Mouse (Mus musculus) forebrain, embryonic 12.5 days (tissue): ENCODE results near the gene Cntfr. TPM values are rescaled to one million over a fixed set of nuclear protein-coding genes. Genes with fewer than 3 reads are reported as not detected.
"Not testable (repeated sequence)": the region's sequence is repeated elsewhere in the genome, so short reads cannot be mapped to it uniquely, and the experiment has no call there.

Experiments
- ATAC-seq: fragments of 200-750 bp; cut with Nextera tagmentation; 2 replicates; pipeline ENCODE4 v1.8.0; 2017; ENCODE audit warnings: moderate TSS enrichment; ENCODE audit not compliant: low FRiP score
- H3K27ac ChIP-seq: fragments of 300-500 bp; sonication (generic); 2 replicates; pipeline ENCODE4 v1.5.1; 2016; ENCODE audit warnings: mild to moderate bottlenecking
- H3K27me3 ChIP-seq: fragments of 300-500 bp; sonication (generic); 2 replicates; pipeline ENCODE4 v1.6.1; 2016; ENCODE audit warnings: mild to moderate bottlenecking
- H3K36me3 ChIP-seq: fragments of 300-500 bp; sonication (generic); replicated peaks from 2 replicates; pipeline ENCODE4 v1.6.1; 2016; ENCODE audit warnings: mild to moderate bottlenecking
- H3K4me1 ChIP-seq: fragments of 300-500 bp; sonication (generic); 2 replicates; pipeline ENCODE4 v1.6.1; 2016
- H3K4me2 ChIP-seq: fragments of 300-500 bp; sonication (generic); 2 replicates; pipeline ENCODE4 v1.6.1; 2016; ENCODE audit warnings: mild to moderate bottlenecking, moderate library complexity
- H3K4me3 ChIP-seq: fragments of 300-500 bp; sonication (generic); replicated peaks from 2 replicates; pipeline ENCODE4 v1.5.1; 2016; ENCODE audit warnings: mild to moderate bottlenecking
- H3K9ac ChIP-seq: fragments of 300-500 bp; sonication (generic); 2 replicates; pipeline ENCODE4 v1.6.1; 2016; ENCODE audit warnings: mild to moderate bottlenecking
- H3K9me3 ChIP-seq: fragments of 300-500 bp; sonication (generic); 2 replicates; pipeline ENCODE4 v1.6.1; 2016
- WGBS: fragments of 180-500 bp; shearing (Covaris S2); methylation state at CpG from one replicate; pipeline ENCODE4 v1.1.7; 2016; 5-methylcytosine and 5-hydroxymethylcytosine counted together
- polyA plus RNA-seq: library from polyadenylated mRNA; unstranded; fragments of >200 nt; fragmentation: Nextera tagmentation; extraction: Ambion mirVana; gene quantifications from 2 replicates; pipeline ENCODE4 v1.2.1, GENCODE M21; 2016

Gene Cntfr
- polyA plus RNA-seq, 1 experiment from 2014 or later, result 21.9 TPM

DNA sequence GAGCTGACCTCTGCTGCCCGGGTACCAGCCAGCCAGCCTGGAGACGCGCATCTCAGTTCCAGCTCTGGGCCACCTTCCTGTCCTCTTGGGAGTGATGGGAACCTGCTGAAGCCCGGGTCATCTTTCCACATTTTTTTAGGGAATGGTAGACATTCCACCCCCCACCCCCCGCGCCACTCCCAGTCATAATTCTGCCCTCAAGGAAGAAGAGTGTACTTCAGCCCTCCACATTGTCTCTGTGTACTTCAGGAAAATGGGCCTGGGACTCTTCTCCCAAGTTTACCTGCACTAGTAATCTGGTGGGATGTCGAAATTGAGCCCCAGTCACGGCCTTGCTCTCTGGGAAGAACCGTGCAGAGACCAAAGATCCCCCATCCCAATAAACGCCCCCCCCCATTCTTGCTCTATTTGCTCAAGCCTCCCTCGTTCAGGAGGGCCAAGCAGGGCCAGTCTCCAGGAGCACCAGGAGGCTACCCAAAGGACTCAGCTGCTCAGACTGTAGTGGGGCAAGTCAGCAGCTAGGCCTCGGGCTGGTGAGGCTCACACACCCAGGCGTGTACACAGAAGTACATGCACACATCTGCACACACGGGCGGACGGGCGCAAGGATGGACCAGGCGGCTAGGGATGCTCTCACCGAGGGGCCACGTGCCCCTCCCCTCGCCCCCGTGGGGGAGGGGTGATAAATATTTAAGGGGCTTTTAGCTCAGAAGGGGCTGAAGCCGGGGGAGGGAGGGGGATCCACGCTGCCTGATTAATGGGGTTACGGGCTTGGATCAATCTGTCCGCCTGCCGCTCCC lies 12.6 kb downstream of the Cntfr start:
- H3K9me3 ChIP-seq, H3K9ac ChIP-seq, H3K36me3 ChIP-seq, H3K27me3 ChIP-seq, H3K4me3 ChIP-seq: not testable (repeated sequence)
- peaks cover 62% of the 10 kb centered on the region for H3K4me1 ChIP-seq
- H3K27ac ChIP-seq, result peak overlapping the region; percentile 92
- H3K4me2 ChIP-seq, result peak overlapping the region; percentile 40
- peak; percentile 56 for ATAC-seq
- WGBS, result under 1% methylated on average over 21 of the region's 27 CpGs

DNA sequence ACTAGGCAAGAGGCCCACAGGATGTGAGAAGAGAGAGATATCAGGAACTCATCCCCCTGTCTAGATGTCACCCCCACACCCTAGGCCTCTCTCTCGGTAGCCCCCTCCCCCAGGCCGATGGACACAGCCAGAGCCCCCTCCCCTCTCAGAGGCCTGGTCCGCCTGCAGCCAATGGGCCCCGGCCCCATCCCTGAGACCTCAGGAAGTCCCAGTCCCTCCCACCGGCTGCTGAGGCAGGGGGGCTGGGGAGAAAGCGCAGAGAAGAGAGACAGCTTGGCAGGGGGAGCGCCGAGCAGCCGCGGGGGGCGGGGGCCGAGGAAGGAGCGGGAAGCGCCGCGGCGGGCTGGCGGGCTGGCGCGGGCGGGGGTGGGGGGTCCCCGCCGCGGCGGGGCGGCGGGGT lies 13.6 kb downstream of the Cntfr start:
- H3K27me3 ChIP-seq, H3K9ac ChIP-seq, H3K9me3 ChIP-seq: not testable (repeated sequence)
- H3K4me1 ChIP-seq, result peaks cover 66% of the 10 kb centered on the region
- peak overlapping the region; percentile 23; the same call in 1 of the 2 replicates for H3K4me3 ChIP-seq
- peak overlapping the region; percentile 46 for H3K4me2 ChIP-seq
- H3K36me3 ChIP-seq, result peaks cover 11% of the 10 kb centered on the region
- peak; percentile 39 for ATAC-seq
- 4% methylated on average over 9 of the region's 27 CpGs for WGBS
- peak overlapping the region; percentile 70; the same call in 1 of the 2 replicates for H3K27ac ChIP-seq

DNA sequence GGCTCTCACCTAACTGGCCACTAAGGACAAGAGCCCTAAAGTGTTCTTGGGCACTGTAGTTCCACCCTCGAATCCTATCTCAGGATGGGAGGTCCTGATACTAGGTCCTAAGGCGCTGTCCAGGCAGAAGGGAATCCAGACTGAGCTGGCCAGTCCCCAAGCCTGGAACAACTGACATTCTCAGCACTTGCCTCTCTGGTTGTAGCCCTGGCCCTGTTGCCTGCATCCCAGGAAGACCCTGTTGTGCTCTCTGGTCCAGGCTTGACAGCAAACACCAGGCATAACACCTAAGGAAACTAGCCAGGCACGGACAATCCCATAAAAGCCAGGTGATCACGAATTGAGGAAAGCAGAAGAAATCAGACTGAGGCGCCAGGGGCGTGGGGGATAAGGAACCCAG lies 14.1 kb downstream of the Cntfr start:
- Histone ChIP-seq H3K9ac (peak overlapping the region; percentile 48; the same call in 1 of the 2 replicates), H3K9me3 (no peaks in the 10 kb centered on the region), H3K4me3 (no peak overlapping the region), H3K27ac (peak overlapping the region; percentile 80), H3K4me2 (peak overlapping the region; percentile 46), H3K4me1 (peaks cover 70% of the 10 kb centered on the region), H3K27me3 (no peaks in the 10 kb centered on the region), H3K36me3 (peaks cover 11% of the 10 kb centered on the region)
- 19% methylated on average over 6 of the region's 6 CpGs for WGBS
- no peak for ATAC-seq

GRCm38 (mm10) chr4:41681947-41682346 lies 14.9 kb downstream of the Cntfr start:
- 73% methylated on average over 10 of the region's 10 CpGs for WGBS
- Histone ChIP-seq H3K4me2 (peak overlapping the region; percentile 46; the same call in 1 of the 2 replicates), H3K4me1 (peaks cover 72% of the 10 kb centered on the region), H3K36me3 (peaks cover 11% of the 10 kb centered on the region), H3K9me3 (no peaks in the 10 kb centered on the region), H3K27ac (peak overlapping the region; percentile 80), H3K27me3 (0 out of 2 replicates have a peak, but pooled peaks cover 1% of the 10 kb centered on the region), H3K4me3 (no peak overlapping the region), H3K9ac (0 out of 2 replicates have a peak overlapping the region, but pooled peaks have one; percentile 48)
- ATAC-seq, result no peak

DNA sequence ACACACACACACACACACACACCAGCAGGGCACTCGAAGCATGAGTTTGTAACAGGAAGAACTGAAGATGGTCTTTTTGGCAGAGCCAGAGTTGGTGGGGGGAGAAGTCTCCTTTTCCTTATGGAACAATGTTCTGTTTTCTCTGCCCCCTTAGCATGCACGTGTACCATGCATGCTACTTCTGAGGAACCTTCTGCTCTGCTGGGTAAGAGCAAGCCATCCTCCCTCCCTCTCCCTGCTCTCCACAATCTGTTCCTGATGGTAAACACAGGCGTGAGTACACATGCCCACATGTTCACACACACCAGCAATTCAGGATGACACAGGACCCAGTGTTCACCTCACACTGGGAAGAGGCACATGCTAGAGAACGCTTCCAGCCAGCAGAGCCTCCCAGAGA lies 15.7 kb downstream of the Cntfr start:
- Histone ChIP-seq H3K27me3 (peaks cover 9% of the 10 kb centered on the region; the same call in 1 of the 2 replicates), H3K36me3 (peaks cover 11% of the 10 kb centered on the region), H3K9ac (0 out of 2 replicates have a peak overlapping the region, but pooled peaks have one; percentile 25), H3K9me3 (no peaks in the 10 kb centered on the region), H3K4me2 (no peak overlapping the region), H3K27ac (peak overlapping the region; percentile 42; the same call in 1 of the 2 replicates), H3K4me1 (peaks cover 73% of the 10 kb centered on the region), H3K4me3 (no peak overlapping the region)
- ATAC-seq, result no peak
- 63% methylated on average over 4 of the region's 4 CpGs for WGBS

GRCm38 (mm10) chr4:41679291-41679690 lies 17.6 kb downstream of the Cntfr start:
- 39% methylated on average over 2 of the region's 2 CpGs for WGBS
- no peak overlapping the region for H3K4me3 ChIP-seq
- ATAC-seq, result no peak; the same call in 1 of the 2 replicates
- peaks cover 86% of the 10 kb centered on the region for H3K4me1 ChIP-seq
- peak overlapping the region; percentile 38; the same call in 1 of the 2 replicates for H3K9ac ChIP-seq
- H3K4me2 ChIP-seq, result no peak overlapping the region
- no peaks in the 10 kb centered on the region for H3K9me3 ChIP-seq
- H3K27ac ChIP-seq, result peak overlapping the region; percentile 79
- peaks cover 11% of the 10 kb centered on the region for H3K36me3 ChIP-seq
- peaks cover 11% of the 10 kb centered on the region; the same call in 1 of the 2 replicates for H3K27me3 ChIP-seq

GRCm38 (mm10) chr4:41678863-41679262 lies 18.0 kb downstream of the Cntfr start:
- Histone ChIP-seq H3K9me3 (no peaks in the 10 kb centered on the region), H3K4me3 (no peak overlapping the region), H3K36me3 (peaks cover 11% of the 10 kb centered on the region), H3K27me3 (peaks cover 11% of the 10 kb centered on the region; the same call in 1 of the 2 replicates), H3K4me1 (peaks cover 86% of the 10 kb centered on the region), H3K9ac (no peak overlapping the region), H3K27ac (peak overlapping the region; percentile 79), H3K4me2 (no peak overlapping the region)
- WGBS, result 80% methylated on average over 6 of the region's 6 CpGs
- no peak for ATAC-seq

GRCm38 (mm10) chr4:41677006-41677629 lies 19.8 kb downstream of the Cntfr start:
- peak; percentile 70 for ATAC-seq
- Histone ChIP-seq H3K9me3 (no peaks in the 10 kb centered on the region), H3K9ac (peak overlapping the region; percentile 25), H3K4me3 (no peak overlapping the region), H3K27me3 (peaks cover 11% of the 10 kb centered on the region; the same call in 1 of the 2 replicates), H3K4me2 (peak overlapping the region; percentile 11; the same call in 1 of the 2 replicates), H3K4me1 (peaks cover 95% of the 10 kb centered on the region), H3K36me3 (peaks cover 11% of the 10 kb centered on the region), H3K27ac (peak overlapping the region; percentile 47)
- 43% methylated on average over 13 of the region's 13 CpGs for WGBS

DNA sequence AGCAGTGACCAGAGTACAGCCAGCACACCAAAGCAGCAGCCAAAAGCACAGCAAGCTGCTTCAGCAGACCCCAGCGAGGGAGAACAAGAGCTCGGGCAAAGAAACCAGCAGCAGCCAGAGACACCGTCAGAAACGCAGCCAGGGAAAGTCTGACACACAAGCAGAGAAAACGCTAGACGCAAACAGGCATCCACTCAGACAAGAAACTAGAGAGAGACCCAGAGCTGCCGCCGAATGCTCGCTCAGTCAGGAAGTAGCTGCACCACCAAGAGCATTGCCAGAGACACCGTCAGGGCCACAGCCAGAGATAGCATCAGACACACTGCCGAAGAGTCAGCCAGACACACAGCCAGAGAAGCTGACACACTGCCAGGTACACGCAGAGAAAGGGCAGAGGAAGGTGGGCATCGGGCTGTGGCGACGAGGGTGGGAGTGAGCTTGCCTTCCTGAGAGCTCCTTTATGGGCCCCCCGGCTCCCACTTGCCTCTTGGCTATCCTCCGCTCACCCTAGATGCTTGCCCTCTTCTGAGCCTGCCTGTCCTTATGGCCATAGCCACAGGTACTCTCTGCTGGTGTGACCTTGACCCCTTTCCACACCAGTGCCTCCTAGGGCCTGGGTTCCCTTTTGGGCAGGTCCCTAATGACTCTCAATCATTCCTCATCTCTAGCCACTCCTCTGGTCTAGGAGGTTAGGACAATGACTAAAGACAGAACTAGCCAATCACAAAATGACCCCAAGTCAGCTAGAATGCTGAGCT lies 20.5 kb downstream of the Cntfr start:
- WGBS, result 58% methylated on average over 17 of the region's 17 CpGs
- no peaks in the 10 kb centered on the region for H3K9me3 ChIP-seq
- 0 out of 2 replicates have a peak overlapping the region, but pooled peaks have one; percentile 11 for H3K4me2 ChIP-seq
- H3K36me3 ChIP-seq, result peaks cover 11% of the 10 kb centered on the region
- H3K4me1 ChIP-seq, result peaks cover 97% of the 10 kb centered on the region
- no peak for ATAC-seq
- peak overlapping the region; percentile 25; the same call in 1 of the 2 replicates for H3K9ac ChIP-seq
- no peak overlapping the region for H3K4me3 ChIP-seq
- peaks cover 11% of the 10 kb centered on the region; the same call in 1 of the 2 replicates for H3K27me3 ChIP-seq
- H3K27ac ChIP-seq, result peak overlapping the region; percentile 65

GRCm38 (mm10) chr4:41673186-41673585 lies 23.7 kb downstream of the Cntfr start:
- no peak overlapping the region for H3K4me3 ChIP-seq
- peaks cover 20% of the 10 kb centered on the region for H3K36me3 ChIP-seq
- H3K4me2 ChIP-seq, result peak overlapping the region; percentile 38
- peaks cover 11% of the 10 kb centered on the region; the same call in 1 of the 2 replicates for H3K27me3 ChIP-seq
- no peak for ATAC-seq
- 42% methylated on average over 19 of the region's 19 CpGs for WGBS
- H3K4me1 ChIP-seq, result peaks cover 82% of the 10 kb centered on the region
- no peaks in the 10 kb centered on the region for H3K9me3 ChIP-seq
- peak overlapping the region; percentile 48; the same call in 1 of the 2 replicates for H3K9ac ChIP-seq
- H3K27ac ChIP-seq, result peak overlapping the region; percentile 94

- peaks cover 11% of the 10 kb centered on the region; the same call in 1 of the 2 replicates for H3K27me3 ChIP-seq
- H3K4me3 ChIP-seq, result peak overlapping the region; percentile 1; the same call in 1 of the 2 replicates
- peak overlapping the region; percentile 48 for H3K9ac ChIP-seq
- no peaks in the 10 kb centered on the region for H3K9me3 ChIP-seq
- peaks cover 26% of the 10 kb centered on the region for H3K36me3 ChIP-seq
- peaks cover 75% of the 10 kb centered on the region for H3K4me1 ChIP-seq
- peak overlapping the region; percentile 94 for H3K27ac ChIP-seq
- ATAC-seq, result no peak
- 9% methylated on average over 8 of the region's 8 CpGs for WGBS
- H3K4me2 ChIP-seq, result peak overlapping the region; percentile 38
Observed at GRCm38 (mm10) chr4:41672522-41672963, 24.3 kb downstream of the Cntfr start.
